Mouse (Mus musculus): ENCODE measurements around the gene Mep1a.

DNA sequence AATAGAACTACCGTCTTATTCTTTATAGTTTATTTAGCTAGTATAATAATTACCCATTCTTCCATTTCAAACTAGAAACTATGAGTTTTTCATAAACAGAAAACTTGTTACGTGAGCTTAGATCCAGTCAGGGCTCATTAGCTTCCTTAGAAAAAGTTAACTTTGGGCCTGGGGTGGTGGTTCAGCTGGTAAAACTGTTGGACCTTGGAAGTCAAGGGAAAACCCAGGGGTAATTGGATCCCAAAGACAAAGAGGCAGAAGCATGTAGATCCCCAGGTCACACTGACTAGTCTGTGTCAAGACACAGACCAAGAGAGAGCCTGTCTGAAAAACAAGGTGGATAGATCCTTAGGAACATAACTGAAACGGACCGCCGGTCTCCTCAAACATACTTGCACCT is 981 bp downstream of the Mep1a start:
- no peak for TF ChIP-seq CTCF (conservative IDR thresholded peaks at IDR 0.05; ENCODE audit: low read length)
- no peak for TF ChIP-seq POU5F1 (IDR thresholded peaks at IDR 0.05; ENCODE audit: borderline replicate concordance, low read length)
- no peak for TF ChIP-seq NANOG (IDR thresholded peaks at IDR 0.05; ENCODE audit: borderline replicate concordance, low read length)
